Mouse (Mus musculus): ENCODE results near the gene Olfr535. TPM values are rescaled to one million over a fixed set of nuclear protein-coding genes. Genes with fewer than 3 reads are reported as not detected.
"Not testable (repeated sequence)": the region's sequence is repeated elsewhere in the genome, so short reads cannot be mapped to it uniquely, and the experiment has no call there.

The Olfr535 gene
- polyA plus RNA-seq (2015; fragmentation: Nextera tagmentation; extraction: Ambion mirVana), result not detected in 2 replicates

- DNase-seq (ENCODE audit: low spot score), result no peak
- H3K9ac ChIP-seq (replicated peaks; ENCODE audit: low read depth), result no peak within 1 kb of the TSS
- H3K27ac ChIP-seq (ENCODE audit: low read length), result no peak within 1 kb of the TSS
- WGBS, result 78% methylated on average over 1 of the region's 1 CpGs
- H3K27me3 ChIP-seq (replicated peaks; ENCODE audit: insufficient read depth, low read length), result no peaks in the 10 kb centered on the region
- no peaks in the 10 kb centered on the region for H3K9me3 ChIP-seq (ENCODE audit: low read length)
- H3K4me3 ChIP-seq (ENCODE audit: low read depth, low read length), result no peak within 1 kb of the TSS
- H3K36me3 ChIP-seq (ENCODE audit: insufficient read depth, low read length), result no peaks in the 10 kb centered on the region
- ATAC-seq, result no peak
- H3K4me2 ChIP-seq (replicated peaks; ENCODE audit: low read depth, low read length), result no peak within 1 kb of the TSS
- no peaks in the 10 kb centered on the region for H3K4me1 ChIP-seq (ENCODE audit: insufficient read depth, low read depth, low read length)
- TF ChIP-seq CTCF (IDR thresholded peaks at IDR 0.05) (no peak), EP300 (IDR thresholded peaks at IDR 0.05) (no peak)
Measured at GRCm38 (mm10) chr7:140483916-140484315, at the start of gene Olfr535. Gene Olfr535, plus strand, starts transcription at chr7:140484216.

DNA sequence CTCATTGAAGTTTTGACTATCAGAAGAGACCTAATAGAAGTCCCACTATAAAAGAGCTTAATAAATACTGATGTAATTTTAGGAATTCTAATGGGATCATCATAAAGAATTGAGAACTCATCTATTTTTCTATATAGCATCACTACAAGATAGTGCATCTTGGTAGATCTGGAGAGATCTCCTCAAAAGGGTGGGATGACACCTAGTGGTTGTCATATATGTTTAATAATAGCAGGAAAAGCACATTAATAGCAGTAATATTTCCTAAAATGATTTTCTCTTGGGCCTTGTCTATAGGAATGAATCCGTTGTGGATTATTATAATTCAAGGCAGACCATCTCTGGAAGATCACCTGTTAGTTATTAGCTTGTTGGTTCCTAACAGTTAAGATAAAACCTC lies 40.9 kb upstream of the Olfr535 start:
- no peak overlapping the region for H3K9ac ChIP-seq (replicated peaks; ENCODE audit: low read depth)

GRCm38 (mm10) chr7:140463070-140463469 lies 20.9 kb upstream of the Olfr535 start, which contains the start of gene Olfr533:
Gene Olfr533, plus strand, starts transcription at chr7:140463370.
- not testable (repeated sequence) for DNase-seq (ENCODE audit: low spot score); H3K9me3 ChIP-seq (ENCODE audit: low read length); H3K27ac ChIP-seq (ENCODE audit: low read length); H3K4me2 ChIP-seq (replicated peaks; ENCODE audit: low read depth, low read length); ATAC-seq; H3K9ac ChIP-seq (replicated peaks; ENCODE audit: low read depth); H3K4me3 ChIP-seq (ENCODE audit: low read depth, low read length); H3K36me3 ChIP-seq (ENCODE audit: insufficient read depth, low read length); H3K27me3 ChIP-seq (replicated peaks; ENCODE audit: insufficient read depth, low read length); H3K4me1 ChIP-seq (ENCODE audit: insufficient read depth, low read depth, low read length)
- WGBS, result 60% methylated on average over 1 of the region's 1 CpGs

More for the DNA sequence above, 40.9 kb upstream of the Olfr535 start:
- H3K27ac ChIP-seq (ENCODE audit: low read length), result no peak overlapping the region
- DNase-seq (ENCODE audit: low spot score) (no peak), ATAC-seq (no peak)
- WGBS, result 70% methylated on average over 1 of the region's 1 CpGs
- H3K4me3 ChIP-seq (ENCODE audit: low read depth, low read length), result no peak overlapping the region
- H3K27me3 ChIP-seq (replicated peaks; ENCODE audit: insufficient read depth, low read length), result no peaks in the 10 kb centered on the region
- no peak overlapping the region for H3K4me2 ChIP-seq (replicated peaks; ENCODE audit: low read depth, low read length)
- no peaks in the 10 kb centered on the region for H3K4me1 ChIP-seq (ENCODE audit: insufficient read depth, low read depth, low read length)
- H3K9me3 ChIP-seq (ENCODE audit: low read length), result no peaks in the 10 kb centered on the region
- H3K36me3 ChIP-seq (ENCODE audit: insufficient read depth, low read length), result no peaks in the 10 kb centered on the region
- TF ChIP-seq EP300 (IDR thresholded peaks at IDR 0.05) (no peak), CTCF (IDR thresholded peaks at IDR 0.05) (no peak)

- H3K27me3 ChIP-seq (replicated peaks; ENCODE audit: insufficient read depth, low read length), result no peaks in the 10 kb centered on the region
- WGBS, result 40% methylated on average over 1 of the region's 1 CpGs
- no peaks in the 10 kb centered on the region for H3K9me3 ChIP-seq (ENCODE audit: low read length)
- ATAC-seq, result no peak
- no peaks in the 10 kb centered on the region for H3K36me3 ChIP-seq (ENCODE audit: insufficient read depth, low read length)
- no peaks in the 10 kb centered on the region for H3K4me1 ChIP-seq (ENCODE audit: insufficient read depth, low read depth, low read length)
- no peak overlapping the region for H3K9ac ChIP-seq (replicated peaks; ENCODE audit: low read depth)
- TF ChIP-seq EP300 (IDR thresholded peaks at IDR 0.05), result no peak
- no peak for TF ChIP-seq CTCF (IDR thresholded peaks at IDR 0.05)
- no peak overlapping the region for H3K27ac ChIP-seq (ENCODE audit: low read length)
- DNase-seq (ENCODE audit: low spot score), result no peak
- H3K4me3 ChIP-seq (ENCODE audit: low read depth, low read length), result no peak overlapping the region
- H3K4me2 ChIP-seq (replicated peaks; ENCODE audit: low read depth, low read length), result no peak overlapping the region
Measured at GRCm38 (mm10) chr7:140477886-140478285, 6.1 kb upstream of the Olfr535 start.

DNA sequence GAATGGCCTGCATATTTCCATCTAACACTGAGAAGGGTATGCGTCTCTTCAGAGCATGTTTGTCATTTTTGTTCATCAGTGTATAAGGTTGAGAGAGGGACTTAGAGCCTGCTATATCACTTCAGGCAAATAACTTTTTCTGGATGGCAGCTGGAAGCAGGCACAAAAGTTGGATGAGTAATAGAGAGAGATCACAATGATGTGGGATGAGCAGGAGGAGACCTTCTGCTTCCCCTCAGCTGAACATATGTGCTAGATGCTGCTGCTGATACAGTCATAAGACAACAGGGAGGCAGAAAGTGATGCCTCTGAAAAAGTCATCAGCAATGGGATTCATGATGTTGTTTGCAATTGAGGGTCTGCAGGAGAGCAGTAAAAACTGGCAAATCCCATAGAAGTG lies 5.3 kb upstream of the Olfr535 start:
- Histone ChIP-seq H3K27ac (ENCODE audit: low read length) (no peak overlapping the region), H3K9ac (replicated peaks; ENCODE audit: low read depth) (no peak overlapping the region), H3K4me1 (ENCODE audit: insufficient read depth, low read depth, low read length) (no peaks in the 10 kb centered on the region), H3K9me3 (ENCODE audit: low read length) (no peaks in the 10 kb centered on the region), H3K27me3 (replicated peaks; ENCODE audit: insufficient read depth, low read length) (no peaks in the 10 kb centered on the region), H3K4me2 (replicated peaks; ENCODE audit: low read depth, low read length) (no peak overlapping the region), H3K36me3 (ENCODE audit: insufficient read depth, low read length) (no peaks in the 10 kb centered on the region), H3K4me3 (ENCODE audit: low read depth, low read length) (no peak overlapping the region)
- 86% methylated on average over 1 of the region's 1 CpGs for WGBS
- no peak for ATAC-seq
- DNase-seq (ENCODE audit: low spot score), result no peak
- no peak for TF ChIP-seq EP300 (IDR thresholded peaks at IDR 0.05)
- no peak for TF ChIP-seq CTCF (IDR thresholded peaks at IDR 0.05)

DNA sequence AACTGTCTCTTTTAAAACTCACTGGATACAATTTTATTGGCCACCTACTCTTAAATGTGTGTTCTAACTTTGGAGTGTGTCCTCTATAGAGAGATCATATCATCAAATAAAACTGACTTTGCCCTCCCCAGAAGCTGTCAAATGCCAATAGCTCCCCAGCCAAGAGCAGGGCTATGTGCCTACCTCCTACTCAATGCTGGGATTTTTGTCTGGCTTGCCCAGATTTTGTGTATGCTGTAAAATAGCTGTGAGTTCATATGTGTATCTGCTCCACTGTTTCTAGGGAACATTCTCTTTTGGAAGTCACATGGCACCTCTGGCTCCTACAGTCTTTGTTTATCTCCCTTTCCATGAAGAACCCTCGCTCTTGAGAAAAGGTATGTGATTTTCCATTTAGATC lies 5.0 kb downstream of the Olfr535 start:
- Histone ChIP-seq H3K27me3 (replicated peaks; ENCODE audit: insufficient read depth, low read length) (no peaks in the 10 kb centered on the region), H3K4me2 (replicated peaks; ENCODE audit: low read depth, low read length) (no peak overlapping the region), H3K9me3 (ENCODE audit: low read length) (no peaks in the 10 kb centered on the region), H3K27ac (ENCODE audit: low read length) (no peak overlapping the region), H3K9ac (replicated peaks; ENCODE audit: low read depth) (no peak overlapping the region), H3K4me1 (ENCODE audit: insufficient read depth, low read depth, low read length) (no peaks in the 10 kb centered on the region), H3K36me3 (ENCODE audit: insufficient read depth, low read length) (no peaks in the 10 kb centered on the region), H3K4me3 (ENCODE audit: low read depth, low read length) (no peak overlapping the region)
- ATAC-seq (no peak), DNase-seq (ENCODE audit: low spot score) (no peak)
- 75% methylated on average over 1 of the region's 1 CpGs for WGBS
- TF ChIP-seq EP300 (IDR thresholded peaks at IDR 0.05) (no peak), CTCF (IDR thresholded peaks at IDR 0.05) (no peak)

GRCm38 (mm10) chr7:140494231-140494630 lies 10.2 kb downstream of the Olfr535 start:
- no peaks in the 10 kb centered on the region for H3K27me3 ChIP-seq (replicated peaks; ENCODE audit: insufficient read depth, low read length)
- no peak overlapping the region for H3K9ac ChIP-seq (replicated peaks; ENCODE audit: low read depth)
- ATAC-seq, result no peak
- WGBS, result 32% methylated on average over 2 of the region's 2 CpGs
- TF ChIP-seq CTCF (IDR thresholded peaks at IDR 0.05) (no peak), EP300 (IDR thresholded peaks at IDR 0.05) (no peak)
- no peak overlapping the region for H3K4me2 ChIP-seq (replicated peaks; ENCODE audit: low read depth, low read length)
- DNase-seq (ENCODE audit: low spot score), result no peak
- H3K4me3 ChIP-seq (ENCODE audit: low read depth, low read length), result no peak overlapping the region
- H3K4me1 ChIP-seq (ENCODE audit: insufficient read depth, low read depth, low read length), result no peaks in the 10 kb centered on the region
- no peaks in the 10 kb centered on the region for H3K9me3 ChIP-seq (ENCODE audit: low read length)
- no peak overlapping the region for H3K27ac ChIP-seq (ENCODE audit: low read length)
- H3K36me3 ChIP-seq (ENCODE audit: insufficient read depth, low read length), result no peaks in the 10 kb centered on the region

Measured in lung, postnatal 0 days (tissue).